Mouse (Mus musculus) lung, postnatal 4 days (tissue): Measurements from ENCODE around the gene Grip2.

Experiments used
- DNase-seq, 2 experiments: peaks; one replicate each; pipeline ENCODE4 v3.0.0; 2021

The Grip2 gene

GRCm38 (mm10) chr6:91728939-91729619 lies 98.0 kb downstream of the Grip2 start:
- no peak for DNase-seq

DNA sequence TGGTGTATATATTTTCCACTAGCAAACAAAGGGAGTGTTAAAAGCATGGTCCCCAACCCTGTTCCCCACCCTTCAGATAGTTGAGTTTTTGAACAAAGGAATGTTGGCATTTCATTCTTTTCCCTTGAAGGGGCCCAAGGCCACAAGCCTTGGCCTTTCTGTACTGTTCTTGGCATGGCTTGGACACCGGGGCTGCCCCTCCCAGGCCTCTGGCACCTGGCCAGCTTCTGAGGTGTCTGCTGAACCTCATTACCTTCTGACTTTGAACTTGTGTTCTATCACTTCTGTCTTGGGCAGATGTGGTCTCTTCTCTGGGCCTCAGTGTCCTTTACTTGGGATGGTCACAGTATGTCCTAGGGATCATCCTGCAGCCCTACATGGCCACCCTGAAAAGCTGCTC lies 99.7 kb downstream of the Grip2 start:
- DNase-seq: no peak

GRCm38 (mm10) chr6:91721215-91721701 lies 105.8 kb downstream of the Grip2 start:
- DNase-seq: peak; percentile 53 to 82

DNA sequence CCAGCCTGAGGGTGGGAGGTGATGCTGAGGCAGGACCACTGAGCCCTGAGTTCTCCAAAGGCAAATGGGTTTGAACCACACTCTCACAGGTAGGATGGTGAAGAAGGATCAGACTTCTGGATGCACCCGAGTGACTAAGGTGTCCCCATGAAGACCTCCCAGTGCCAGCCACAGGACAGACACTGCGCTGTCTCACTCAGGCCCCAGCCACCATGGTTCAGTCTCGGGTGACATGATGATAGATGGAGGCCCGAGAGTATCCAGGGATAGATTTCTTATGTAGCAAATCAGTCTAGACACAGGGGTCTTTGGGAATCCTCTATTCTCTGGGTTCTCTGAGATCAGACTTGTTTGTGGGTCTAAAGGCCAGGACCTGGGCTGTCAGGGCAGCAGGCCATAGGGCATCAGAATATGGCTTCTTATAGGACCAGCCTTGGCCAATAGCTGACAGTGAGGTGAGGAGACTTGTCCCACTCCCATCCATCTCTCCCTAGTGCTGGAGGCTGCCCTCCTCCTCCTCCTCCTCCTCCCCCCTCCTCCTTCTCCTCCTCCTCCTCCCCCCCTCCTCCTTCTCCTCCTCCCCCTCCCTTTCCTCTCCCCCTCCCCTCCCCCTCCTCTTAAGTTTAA lies 106.3 kb downstream of the Grip2 start:
- DNase-seq: no peak

DNA sequence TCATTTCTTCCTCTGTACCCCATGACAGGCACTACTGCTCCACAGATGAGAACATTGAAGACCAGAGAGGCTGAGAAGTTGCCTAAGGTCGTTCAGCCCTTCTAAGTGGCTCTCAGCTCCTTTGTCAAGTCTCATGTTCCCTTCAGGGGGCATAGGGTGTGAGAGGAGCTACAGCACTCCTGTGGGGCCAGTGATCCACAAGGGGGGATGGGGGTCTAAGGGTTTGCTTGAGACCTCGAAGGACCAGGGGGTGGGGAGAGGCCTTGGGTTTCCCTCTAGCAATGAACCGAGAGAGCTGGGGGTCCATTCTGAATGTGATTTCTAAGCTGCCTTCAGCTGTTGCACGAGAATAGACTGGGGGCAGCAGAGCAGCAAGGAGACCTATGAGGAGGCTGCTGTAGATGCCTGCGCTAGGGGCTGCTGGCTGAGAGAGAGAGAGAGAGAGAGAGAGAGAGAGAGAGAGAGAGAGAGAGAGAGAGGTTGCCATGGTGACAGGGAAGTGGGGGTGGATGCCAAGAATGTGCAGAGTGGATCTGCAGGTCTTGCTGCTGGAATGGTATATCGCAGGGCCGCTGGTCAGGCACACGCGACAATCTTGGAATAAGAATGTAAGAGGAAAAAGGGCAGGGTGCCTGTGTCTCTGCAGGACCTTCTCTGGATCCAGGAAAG lies 107.1 kb downstream of the Grip2 start:
- DNase-seq: peak; percentile 39 to 56

DNA sequence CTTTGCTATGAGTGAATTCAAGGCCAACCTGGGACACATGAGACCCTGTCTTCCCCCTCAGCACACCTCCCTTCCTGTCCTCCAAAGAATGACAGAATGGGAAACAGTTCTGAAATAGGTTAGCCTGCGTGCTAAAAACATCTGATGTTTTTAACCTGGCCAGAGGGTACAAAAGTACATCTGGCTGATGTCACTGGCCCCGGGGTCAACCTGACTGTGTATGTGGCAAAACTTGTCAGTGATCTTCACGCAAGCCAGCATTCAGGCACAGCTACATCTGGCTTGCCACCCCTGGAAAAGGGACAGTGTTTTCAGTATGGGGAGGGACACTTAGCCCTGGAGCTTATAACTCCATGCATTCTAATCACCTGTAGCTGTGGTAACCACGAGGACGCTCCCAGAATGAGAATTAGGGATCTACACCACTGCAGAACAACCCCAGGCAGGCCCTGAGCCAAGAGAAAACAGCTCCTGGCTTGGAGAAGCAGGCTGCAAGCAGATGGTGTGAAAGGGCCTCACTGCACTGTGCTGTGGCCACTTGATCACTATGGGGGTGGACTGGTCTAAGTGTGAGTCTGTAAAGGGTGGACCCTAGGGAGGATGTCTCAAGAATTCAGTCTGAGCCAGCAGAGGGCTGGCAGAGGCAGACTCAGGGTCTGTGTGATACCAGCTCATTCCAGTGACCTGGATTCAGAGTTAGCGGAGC lies 107.9 kb downstream of the Grip2 start:
- DNase-seq: peak in 1 of 2 experiments; percentile 48

DNA sequence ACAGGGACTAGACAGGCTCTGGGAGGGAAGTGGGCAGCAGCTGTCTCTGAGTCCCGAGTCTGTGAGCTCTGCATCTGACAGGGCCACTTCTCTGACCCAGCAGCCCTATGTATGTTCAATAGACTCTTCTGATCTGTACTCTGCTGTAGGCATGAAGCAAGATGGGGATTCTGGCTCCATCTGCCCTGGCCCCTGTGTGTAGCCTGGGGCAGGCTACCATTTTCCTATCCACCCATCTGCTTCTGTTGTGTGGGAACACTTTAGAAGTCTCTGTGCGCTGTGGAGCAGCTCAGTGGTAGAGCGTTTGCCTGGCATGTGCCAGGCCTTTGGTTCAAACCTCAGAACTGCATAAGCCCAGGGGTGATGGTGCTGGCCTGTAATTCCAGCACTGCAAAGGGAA lies 108.4 kb downstream of the Grip2 start:
- no peak for DNase-seq

DNA sequence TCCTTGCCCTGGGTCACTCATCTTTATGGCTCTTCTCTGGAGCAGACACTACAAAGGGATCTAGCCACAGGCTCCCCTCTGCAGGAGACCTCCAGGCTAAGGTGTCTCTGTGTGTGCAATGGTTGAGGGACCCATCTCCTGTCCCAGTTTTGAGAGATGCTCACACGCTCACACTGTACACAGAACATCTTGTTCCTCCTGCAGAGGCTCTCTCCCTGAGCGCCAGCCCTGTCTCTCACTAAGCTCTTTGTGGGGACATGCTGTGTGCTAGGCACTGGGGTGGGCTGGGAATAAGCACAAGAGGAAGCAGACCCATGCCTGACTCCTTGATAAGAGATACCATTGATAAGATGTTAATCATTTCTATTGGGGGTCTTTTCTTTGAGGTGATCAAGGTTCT lies 109.0 kb downstream of the Grip2 start:
- DNase-seq: no peak

DNA sequence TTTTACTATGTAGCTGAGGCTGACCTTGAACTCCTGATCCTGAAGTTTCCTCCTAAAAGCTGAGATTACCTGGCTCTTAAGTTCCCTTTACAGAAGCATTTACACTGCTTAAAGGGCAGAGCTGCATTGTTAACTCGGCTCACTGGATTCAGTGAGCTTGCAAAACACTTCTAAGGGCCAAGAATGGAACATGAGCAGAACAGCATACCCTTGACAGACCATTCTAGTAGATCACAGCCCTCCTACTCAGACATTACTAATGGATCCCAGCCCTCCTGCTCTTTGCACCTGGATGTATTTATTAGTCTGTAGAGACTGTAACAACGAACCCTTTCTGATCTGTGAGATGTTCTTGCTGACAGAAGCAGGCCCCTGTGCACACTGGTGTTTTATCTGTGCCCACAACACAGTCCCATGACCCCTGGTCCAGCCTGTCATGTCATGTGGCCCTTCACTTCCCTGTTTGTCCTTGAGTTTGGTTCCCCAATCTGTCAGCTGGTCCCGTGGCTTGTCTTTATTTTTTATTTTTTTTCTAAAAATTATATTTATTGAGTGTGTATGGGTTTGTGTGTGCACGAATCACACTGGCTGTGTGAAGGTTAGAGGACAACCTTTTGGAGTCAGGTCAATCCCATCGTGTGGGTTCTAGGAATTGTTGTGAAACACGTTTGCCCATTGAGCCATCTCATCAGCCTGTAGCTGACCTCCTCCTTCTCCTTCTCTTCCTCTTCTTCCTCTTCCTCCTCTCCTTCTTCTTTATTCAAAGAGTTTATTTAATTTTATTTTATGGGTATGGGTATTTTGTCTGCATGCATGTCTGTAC lies 110.9 kb downstream of the Grip2 start:
- DNase-seq: peak in 1 of 2 experiments; percentile 34

DNA sequence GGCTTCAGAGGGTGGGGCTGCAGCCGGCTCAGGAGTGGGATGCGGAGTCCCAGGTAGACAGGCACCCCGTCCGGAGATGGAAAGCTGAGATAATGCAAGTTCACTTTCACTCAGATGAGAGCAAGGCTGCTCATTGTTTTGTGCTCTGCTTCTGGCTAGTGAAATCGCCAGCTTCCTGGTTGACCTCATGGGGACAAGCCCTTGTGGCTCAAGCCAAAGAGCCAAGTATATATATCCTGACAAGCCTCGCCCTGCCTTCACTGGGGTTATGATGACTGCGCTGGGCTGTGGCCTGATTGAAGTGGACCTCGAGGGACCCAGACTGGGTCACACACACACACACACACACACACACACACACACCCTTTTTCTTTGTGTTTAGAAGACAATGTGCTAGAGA lies 112.0 kb downstream of the Grip2 start:
- DNase-seq: peak; percentile 32 to 59

DNA sequence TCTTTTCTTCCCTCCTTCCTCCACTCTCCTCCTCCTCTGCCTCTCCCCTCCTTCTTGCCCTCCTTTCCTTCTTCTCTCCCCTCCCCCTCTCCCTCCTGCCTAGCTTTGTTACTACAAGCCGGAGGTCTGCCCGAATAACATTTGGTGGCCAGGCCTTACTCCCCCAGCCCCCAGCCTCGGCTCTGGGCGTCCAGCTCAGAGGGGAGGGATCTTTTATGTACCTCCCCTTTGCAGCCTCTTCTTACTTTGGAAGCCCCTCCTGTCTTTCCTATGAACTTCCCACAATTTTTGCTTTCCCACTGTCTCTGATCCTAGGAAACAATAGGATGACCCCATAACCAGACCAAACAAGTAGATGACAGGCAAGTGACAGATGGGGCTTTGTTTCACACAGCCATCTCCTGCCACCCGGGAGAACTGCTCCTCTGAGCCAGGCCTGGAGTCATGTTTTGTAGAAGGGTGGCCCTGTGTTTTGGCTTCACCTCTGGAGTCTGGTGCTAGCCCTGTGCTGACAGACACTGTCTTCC lies 113.6 kb downstream of the Grip2 start:
- DNase-seq: peak in 1 of 2 experiments; percentile 32

GRCm38 (mm10) chr6:91712855-91713331 lies 114.2 kb downstream of the Grip2 start:
- peak; percentile 79 to 84 for DNase-seq

- DNase-seq: no peak
These were observed 114.8 kb downstream of the Grip2 start for GRCm38 (mm10) chr6:91712097-91712854.
